Mouse (Mus musculus) liver, embryonic 14.5 days (tissue): ENCODE results near the gene Ms4a6c.

Experiments
- CTCF ChIP-seq: IDR thresholded peaks from 2 replicates; pipeline ENCODE4 v1.5.1; 2016; ENCODE audit warnings: antibody characterized with exemption, low read depth, control low read depth
- EP300 ChIP-seq: IDR thresholded peaks from 2 replicates; pipeline ENCODE4 v1.6.1; 2016; ENCODE audit warnings: antibody characterized with exemption, low read depth

- TF ChIP-seq CTCF (no peak), EP300 (no peak)
Observed at GRCm38 (mm10) chr19:11496361-11496760, 27.2 kb downstream of the Ms4a6c start.
